Mouse (Mus musculus): ENCODE measurements at regions not wholly inside any gene's neighbourhood (a gene's known extent, or its start where the extent isn't known, plus 50 kb on each side); places are given as distances from the start of the nearest gene placed in this dataset.
"Not testable (repeated sequence)": the region's sequence is repeated elsewhere in the genome, so short reads cannot be mapped to it uniquely, and the experiment has no call there.

GRCm38 (mm10) chr2:53440301-53440700, 248.8 kb downstream of the Arl6ip6 start:
- H3K4me3 ChIP-seq; H3ac ChIP-seq (ENCODE audit: control insufficient read depth, insufficient read length); H3K27me3 ChIP-seq (ENCODE audit: control insufficient read depth, insufficient read depth, insufficient read length); H3K36me3 ChIP-seq (ENCODE audit: control insufficient read depth, insufficient read depth); H3K79me2 ChIP-seq (ENCODE audit: control insufficient read depth, insufficient read depth); H3K4me2 ChIP-seq (ENCODE audit: low read depth): not testable (repeated sequence)
- TF ChIP-seq REST (IDR thresholded peaks at IDR 0.05; ENCODE audit: insufficient read depth, insufficient read length), result peak; percentile 62

GRCm38 (mm10) chr2:53460265-53460664, 268.7 kb downstream of the Arl6ip6 start:
- H3K79me2 ChIP-seq (ENCODE audit: control insufficient read depth, insufficient read depth), result no peaks in the 10 kb centered on the region
- H3ac ChIP-seq (ENCODE audit: control insufficient read depth, insufficient read length), result no peak overlapping the region
- no peak overlapping the region for H3K4me2 ChIP-seq (ENCODE audit: low read depth)
- no peak overlapping the region for H3K4me3 ChIP-seq
- no peaks in the 10 kb centered on the region for H3K27me3 ChIP-seq (ENCODE audit: control insufficient read depth, insufficient read depth, insufficient read length)
- no peak for TF ChIP-seq CEBPB (IDR thresholded peaks at IDR 0.05; ENCODE audit: insufficient read depth, poor library complexity, severe bottlenecking)
- no peak for TF ChIP-seq MYOG (IDR thresholded peaks at IDR 0.05; ENCODE audit: control insufficient read depth in 1 of 3, insufficient read depth in 1 of 3, insufficient read length in 2 of 3, low read depth in 2 of 3)
- no peak for TF ChIP-seq MYOD1 (IDR thresholded peaks at IDR 0.05; ENCODE audit: control insufficient read depth in 1 of 3, insufficient read length in 2 of 3, low read depth in 2 of 3)
- no peak for TF ChIP-seq USF1 (IDR thresholded peaks at IDR 0.05; ENCODE audit: low read depth)
- no peak for TF ChIP-seq REST (IDR thresholded peaks at IDR 0.05; ENCODE audit: insufficient read depth, insufficient read length)
- TF ChIP-seq POLR2AphosphoS2 (IDR thresholded peaks at IDR 0.05; ENCODE audit: insufficient read length, low read depth), result no peak
- TF ChIP-seq TCF12 (IDR thresholded peaks at IDR 0.05; ENCODE audit: insufficient read depth, poor library complexity, severe bottlenecking), result no peak
- no peak for TF ChIP-seq SRF (IDR thresholded peaks at IDR 0.05; ENCODE audit: control insufficient read depth, insufficient read length, low read depth)
- no peak for TF ChIP-seq E2F4 (IDR thresholded peaks at IDR 0.05; ENCODE audit: insufficient read depth)
- TF ChIP-seq MAX (IDR thresholded peaks at IDR 0.05; ENCODE audit: low read depth), result no peak
- no peak for TF ChIP-seq POLR2A (IDR thresholded peaks at IDR 0.05; ENCODE audit: insufficient read length, low read depth)
- TF ChIP-seq TCF3 (IDR thresholded peaks at IDR 0.05; ENCODE audit: insufficient read length, low read depth), result no peak
- no peaks in the 10 kb centered on the region for H3K36me3 ChIP-seq (ENCODE audit: control insufficient read depth, insufficient read depth)

- TF ChIP-seq MAX (IDR thresholded peaks at IDR 0.05; ENCODE audit: low read depth) (no peak), POLR2A (IDR thresholded peaks at IDR 0.05; ENCODE audit: insufficient read length, low read depth) (no peak), POLR2AphosphoS2 (IDR thresholded peaks at IDR 0.05; ENCODE audit: insufficient read length, low read depth) (no peak), CEBPB (IDR thresholded peaks at IDR 0.05; ENCODE audit: insufficient read depth, poor library complexity, severe bottlenecking) (no peak)
- Histone ChIP-seq H3K4me2 (ENCODE audit: low read depth) (no peak overlapping the region), H3K27me3 (ENCODE audit: control insufficient read depth, insufficient read depth, insufficient read length) (no peaks in the 10 kb centered on the region), H3K4me3 (no peak overlapping the region), H3K36me3 (ENCODE audit: control insufficient read depth, insufficient read depth) (no peaks in the 10 kb centered on the region), H3K79me2 (ENCODE audit: control insufficient read depth, insufficient read depth) (no peaks in the 10 kb centered on the region), H3ac (ENCODE audit: control insufficient read depth, insufficient read length) (no peak overlapping the region)
These were observed 282.9 kb downstream of the Arl6ip6 start for GRCm38 (mm10) chr2:53474455-53474854.

GRCm38 (mm10) chr2:53479051-53479450, 287.5 kb downstream of the Arl6ip6 start:
- H3K79me2 ChIP-seq (ENCODE audit: control insufficient read depth, insufficient read depth); H3K27me3 ChIP-seq (ENCODE audit: control insufficient read depth, insufficient read depth, insufficient read length); H3K36me3 ChIP-seq (ENCODE audit: control insufficient read depth, insufficient read depth); H3ac ChIP-seq (ENCODE audit: control insufficient read depth, insufficient read length); H3K4me3 ChIP-seq; H3K4me2 ChIP-seq (ENCODE audit: low read depth): not testable (repeated sequence)

- no peak overlapping the region for H3ac ChIP-seq (ENCODE audit: control insufficient read depth, insufficient read length)
These were observed 296.8 kb downstream of the Arl6ip6 start for GRCm38 (mm10) chr2:53488301-53488700.

GRCm38 (mm10) chr2:53490805-53491585, 299.5 kb downstream of the Arl6ip6 start:
- H3K36me3 ChIP-seq (ENCODE audit: control insufficient read depth, insufficient read depth), result no peaks in the 10 kb centered on the region
- H3K79me2 ChIP-seq (ENCODE audit: control insufficient read depth, insufficient read depth), result no peaks in the 10 kb centered on the region
- H3K4me3 ChIP-seq, result no peak overlapping the region
- H3K27me3 ChIP-seq (ENCODE audit: control insufficient read depth, insufficient read depth, insufficient read length), result no peaks in the 10 kb centered on the region
- no peak for TF ChIP-seq CEBPB (IDR thresholded peaks at IDR 0.05; ENCODE audit: insufficient read depth, poor library complexity, severe bottlenecking)
- TF ChIP-seq TCF3 (IDR thresholded peaks at IDR 0.05; ENCODE audit: insufficient read length, low read depth), result no peak
- no peak for TF ChIP-seq POLR2AphosphoS2 (IDR thresholded peaks at IDR 0.05; ENCODE audit: insufficient read length, low read depth)
- TF ChIP-seq SRF (IDR thresholded peaks at IDR 0.05; ENCODE audit: control insufficient read depth, insufficient read length, low read depth), result no peak
- TF ChIP-seq REST (IDR thresholded peaks at IDR 0.05; ENCODE audit: insufficient read depth, insufficient read length), result no peak
- TF ChIP-seq MAX (IDR thresholded peaks at IDR 0.05; ENCODE audit: low read depth), result no peak
- no peak for TF ChIP-seq E2F4 (IDR thresholded peaks at IDR 0.05; ENCODE audit: insufficient read depth)
- no peak for TF ChIP-seq POLR2A (IDR thresholded peaks at IDR 0.05; ENCODE audit: insufficient read length, low read depth)
- TF ChIP-seq MYOG (IDR thresholded peaks at IDR 0.05; ENCODE audit: control insufficient read depth in 1 of 3, insufficient read depth in 1 of 3, insufficient read length in 2 of 3, low read depth in 2 of 3), result no peak
- TF ChIP-seq USF1 (IDR thresholded peaks at IDR 0.05; ENCODE audit: low read depth), result no peak
- no peak for TF ChIP-seq TCF12 (IDR thresholded peaks at IDR 0.05; ENCODE audit: insufficient read depth, poor library complexity, severe bottlenecking)
- no peak for TF ChIP-seq MYOD1 (IDR thresholded peaks at IDR 0.05; ENCODE audit: control insufficient read depth in 1 of 3, insufficient read length in 2 of 3, low read depth in 2 of 3)
- H3K4me2 ChIP-seq (ENCODE audit: low read depth), result no peak overlapping the region
- no peak overlapping the region for H3ac ChIP-seq (ENCODE audit: control insufficient read depth, insufficient read length)

More at GRCm38 (mm10) chr2:53488301-53488700, 296.8 kb downstream of the Arl6ip6 start:
- Histone ChIP-seq H3K27me3 (ENCODE audit: control insufficient read depth, insufficient read depth, insufficient read length) (no peaks in the 10 kb centered on the region), H3K79me2 (ENCODE audit: control insufficient read depth, insufficient read depth) (no peaks in the 10 kb centered on the region), H3K4me3 (no peak overlapping the region), H3K36me3 (ENCODE audit: control insufficient read depth, insufficient read depth) (no peaks in the 10 kb centered on the region), H3K4me2 (ENCODE audit: low read depth) (no peak overlapping the region)
- TF ChIP-seq POLR2AphosphoS2 (IDR thresholded peaks at IDR 0.05; ENCODE audit: insufficient read length, low read depth) (no peak), CEBPB (IDR thresholded peaks at IDR 0.05; ENCODE audit: insufficient read depth, poor library complexity, severe bottlenecking) (no peak), MAX (IDR thresholded peaks at IDR 0.05; ENCODE audit: low read depth) (no peak), SRF (IDR thresholded peaks at IDR 0.05; ENCODE audit: control insufficient read depth, insufficient read length, low read depth) (no peak), USF1 (IDR thresholded peaks at IDR 0.05; ENCODE audit: low read depth) (no peak), REST (IDR thresholded peaks at IDR 0.05; ENCODE audit: insufficient read depth, insufficient read length) (no peak), TCF3 (IDR thresholded peaks at IDR 0.05; ENCODE audit: insufficient read length, low read depth) (no peak)
